Mouse (Mus musculus): Measurements from ENCODE around the gene Tenm3. TPM values are rescaled to one million over a fixed set of nuclear protein-coding genes. Genes with fewer than 3 reads are reported as not detected.

The Tenm3 gene
- total and polyA plus RNA-seq, 3 experiments = 0.03 to 0.08 (median 0.07) TPM

GRCm38 (mm10) chr8:48300061-48300460 is 543.7 kb downstream of the Tenm3 start:
- no peak overlapping the region for H3K4me3 ChIP-seq (replicated peaks in 1 of 3; ENCODE audit: low read depth in 2 of 3, low read length in 2 of 3, poor library complexity in 1 of 3)
- in situ Hi-C loops (cut with MboI; ENCODE audit: low pct_ligation_motif_present, low pct_unique_long_range_greater_than_20kb, low sequenced_read_pairs) (no loop called here), dilution Hi-C loops (cut with MboI; ENCODE audit: extremely low pct_ligation_motif_present, extremely low pct_unique_long_range_greater_than_20kb, low sequenced_read_pairs) (no loop called here)
- no peak overlapping the region for H3K27ac ChIP-seq (ENCODE audit: insufficient read depth, low read depth)
- no peaks in the 10 kb centered on the region for H3K36me3 ChIP-seq (replicated peaks in 1 of 2; ENCODE audit: control insufficient read depth in 1 of 2, insufficient read depth in 1 of 2, low read length in 1 of 2)
- no peaks in the 10 kb centered on the region for H3K27me3 ChIP-seq (replicated peaks)
- no peaks in the 10 kb centered on the region for H3K4me1 ChIP-seq (ENCODE audit: control insufficient read depth in 1 of 2, insufficient read depth in 2 of 2)
- peaks cover 68% of the 10 kb centered on the region for H3K9me3 ChIP-seq (replicated peaks; ENCODE audit: low read length)
- TF ChIP-seq SIN3A (IDR thresholded peaks at IDR 0.05; ENCODE audit: low read length) = no peak
- no peak for TF ChIP-seq MXI1 (IDR thresholded peaks at IDR 0.05; ENCODE audit: low read depth, low read length)
- no peak for TF ChIP-seq PAX5 (IDR thresholded peaks at IDR 0.05; ENCODE audit: low read length)
- TF ChIP-seq ZKSCAN1 (IDR thresholded peaks at IDR 0.05; ENCODE audit: borderline replicate concordance, low read depth, low read length) = no peak
- TF ChIP-seq BHLHE40 (IDR thresholded peaks at IDR 0.05; ENCODE audit: low read depth, low read length) = no peak
- no peak for TF ChIP-seq HCFC1 (IDR thresholded peaks at IDR 0.05; ENCODE audit: low read depth, low read length)
- TF ChIP-seq UBTF (IDR thresholded peaks at IDR 0.05; ENCODE audit: low read depth, low read length) = no peak
- no peak for TF ChIP-seq RCOR1 (conservative IDR thresholded peaks at IDR 0.05; ENCODE audit: low read depth, low read length)
- TF ChIP-seq JUND (conservative IDR thresholded peaks at IDR 0.05; ENCODE audit: low read depth, low read length) = no peak
- TF ChIP-seq EP300 (IDR thresholded peaks at IDR 0.05; ENCODE audit: low read length) = no peak
- H3K79me2 ChIP-seq (replicated peaks; ENCODE audit: control insufficient read depth, extremely low read depth, insufficient read depth, poor library complexity, severe bottlenecking) = no peaks in the 10 kb centered on the region
- H3K9ac ChIP-seq (ENCODE audit: insufficient read depth, low read depth) = no peak overlapping the region
- DNase-seq (ENCODE audit: extremely low read depth) = no peak
- no peak overlapping the region for H3K4me2 ChIP-seq (ENCODE audit: insufficient read depth, low read depth, poor library complexity, severe bottlenecking)

GRCm38 (mm10) chr8:48299341-48299740 is 544.4 kb downstream of the Tenm3 start:
- Histone ChIP-seq H3K4me3 (replicated peaks in 1 of 3; ENCODE audit: low read depth in 2 of 3, low read length in 2 of 3, poor library complexity in 1 of 3) (no peak overlapping the region), H3K9ac (ENCODE audit: insufficient read depth, low read depth) (no peak overlapping the region), H3K4me1 (ENCODE audit: control insufficient read depth in 1 of 2, insufficient read depth in 2 of 2) (no peaks in the 10 kb centered on the region), H3K27ac (ENCODE audit: insufficient read depth, low read depth) (no peak overlapping the region), H3K9me3 (replicated peaks; ENCODE audit: low read length) (peaks cover 67% of the 10 kb centered on the region), H3K79me2 (replicated peaks; ENCODE audit: control insufficient read depth, extremely low read depth, insufficient read depth, poor library complexity, severe bottlenecking) (no peaks in the 10 kb centered on the region), H3K27me3 (replicated peaks) (no peaks in the 10 kb centered on the region), H3K36me3 (replicated peaks in 1 of 2; ENCODE audit: control insufficient read depth in 1 of 2, insufficient read depth in 1 of 2, low read length in 1 of 2) (no peaks in the 10 kb centered on the region), H3K4me2 (ENCODE audit: insufficient read depth, low read depth, poor library complexity, severe bottlenecking) (no peak overlapping the region)
- in situ Hi-C loops (cut with MboI; ENCODE audit: low pct_ligation_motif_present, low pct_unique_long_range_greater_than_20kb, low sequenced_read_pairs) = no loop called here
- TF ChIP-seq TBP (conservative IDR thresholded peaks at IDR 0.05; ENCODE audit: low read depth, low read length) = no peak
- no peak for TF ChIP-seq ZC3H11A (IDR thresholded peaks at IDR 0.05; ENCODE audit: low read depth, low read length)
- no peak for TF ChIP-seq BHLHE40 (IDR thresholded peaks at IDR 0.05; ENCODE audit: low read depth, low read length)
- TF ChIP-seq ELF1 (IDR thresholded peaks at IDR 0.05; ENCODE audit: low read depth, low read length) = no peak
- no peak for TF ChIP-seq JUN (IDR thresholded peaks at IDR 0.05; ENCODE audit: insufficient read depth, low read depth, low read length)
- TF ChIP-seq E2F4 (IDR thresholded peaks at IDR 0.05; ENCODE audit: insufficient replicate concordance, low read depth, low read length) = no peak
- no peak for TF ChIP-seq ZMIZ1 (IDR thresholded peaks at IDR 0.05; ENCODE audit: low read depth, low read length)
- no peak for TF ChIP-seq EP300 (IDR thresholded peaks at IDR 0.05; ENCODE audit: low read length)
- TF ChIP-seq SMC3 (IDR thresholded peaks at IDR 0.05; ENCODE audit: low read depth, low read length) = no peak
- no peak for TF ChIP-seq KAT2A (IDR thresholded peaks at IDR 0.05; ENCODE audit: insufficient replicate concordance, low read length)
- TF ChIP-seq MAZ (IDR thresholded peaks at IDR 0.05; ENCODE audit: low read depth, low read length) = no peak
- no peak for TF ChIP-seq USF1 (IDR thresholded peaks at IDR 0.05; ENCODE audit: low read depth, low read length)
- TF ChIP-seq MAFK (IDR thresholded peaks at IDR 0.05; ENCODE audit: insufficient replicate concordance, low read length) = no peak
- no peak for DNase-seq (ENCODE audit: extremely low read depth)
- dilution Hi-C loops (cut with MboI; ENCODE audit: extremely low pct_ligation_motif_present, extremely low pct_unique_long_range_greater_than_20kb, low sequenced_read_pairs) = no loop called here

Measured in CH12.LX (cell line).